Mouse (Mus musculus) embryo, embryonic 10.5 days (tissue): ENCODE data around the gene Itpr2.

Source experiments
- DNase-seq: peaks from one replicate; pipeline ENCODE4 v3.0.0-alpha.2; 2015; ENCODE audit warnings: low spot score

The Itpr2 gene

DNA sequence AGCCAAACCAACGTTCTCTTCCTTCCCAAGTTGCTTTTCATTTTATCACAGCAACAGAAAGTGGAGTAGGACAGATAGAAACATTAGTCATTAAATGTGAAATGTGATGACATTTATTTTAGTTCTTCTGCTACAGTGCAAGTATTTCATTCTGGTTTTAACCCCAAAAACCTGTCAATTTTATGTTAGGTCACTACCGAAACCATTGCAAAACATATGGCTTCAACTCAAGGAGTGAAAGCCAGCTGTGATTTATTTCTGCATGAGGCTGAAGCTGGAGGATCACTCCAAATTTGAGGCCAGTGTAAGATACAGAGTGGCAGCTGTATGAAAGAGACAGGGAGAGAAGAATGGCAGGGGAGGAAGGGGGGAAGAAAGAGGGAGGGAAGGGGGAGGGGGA, 85.6 kb downstream of the Itpr2 start:
- DNase-seq = no peak

DNA sequence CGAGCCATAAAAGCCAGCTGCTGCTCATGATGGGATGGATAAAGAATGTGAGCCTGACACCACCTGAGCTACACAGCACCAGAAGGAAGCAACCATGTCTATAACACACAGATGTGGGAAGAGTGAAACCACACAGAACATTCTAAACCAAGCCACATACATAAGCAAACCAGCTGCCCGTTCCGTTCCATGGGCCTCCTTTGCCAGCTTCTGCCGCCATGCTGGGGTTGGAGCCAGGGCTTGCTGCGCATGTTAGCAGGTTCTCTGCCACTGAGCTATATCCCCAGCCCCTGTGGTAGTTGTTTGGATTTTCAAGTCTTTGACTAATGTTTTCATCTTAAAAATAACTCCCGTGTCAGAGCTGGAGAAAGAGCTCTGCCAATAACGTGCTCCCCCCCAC, 87.9 kb downstream of the Itpr2 start:
- DNase-seq = no peak

DNA sequence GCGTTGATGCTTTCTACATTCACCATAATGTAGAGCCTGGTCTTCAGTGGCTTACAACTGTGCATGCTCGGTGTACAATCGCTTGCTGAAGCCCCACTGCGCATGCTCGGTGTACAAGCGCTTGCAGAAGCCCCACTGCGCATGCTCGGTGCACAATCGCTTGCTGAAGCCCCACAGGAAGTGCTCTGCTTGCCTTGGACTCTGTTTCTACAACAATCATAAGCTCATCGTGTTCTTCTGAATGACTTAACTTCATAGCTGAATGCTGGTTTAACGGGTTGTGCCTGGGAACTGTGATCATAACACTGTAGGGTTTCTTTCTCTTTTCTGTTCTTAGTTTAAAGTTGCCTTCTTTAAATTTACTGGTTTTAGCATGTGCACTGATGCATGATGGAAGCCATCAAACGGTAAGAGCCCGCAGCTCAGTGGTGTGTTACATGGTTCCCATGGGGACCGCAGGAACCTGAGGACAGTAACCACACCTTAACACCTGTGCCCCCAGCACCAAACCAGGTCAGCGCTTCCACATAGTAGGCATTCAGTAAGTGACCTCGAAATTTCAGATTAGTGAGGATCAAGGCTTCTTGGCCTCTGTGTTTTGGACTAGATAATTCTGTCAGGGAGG, 90.5 kb downstream of the Itpr2 start:
- DNase-seq = no peak

DNA sequence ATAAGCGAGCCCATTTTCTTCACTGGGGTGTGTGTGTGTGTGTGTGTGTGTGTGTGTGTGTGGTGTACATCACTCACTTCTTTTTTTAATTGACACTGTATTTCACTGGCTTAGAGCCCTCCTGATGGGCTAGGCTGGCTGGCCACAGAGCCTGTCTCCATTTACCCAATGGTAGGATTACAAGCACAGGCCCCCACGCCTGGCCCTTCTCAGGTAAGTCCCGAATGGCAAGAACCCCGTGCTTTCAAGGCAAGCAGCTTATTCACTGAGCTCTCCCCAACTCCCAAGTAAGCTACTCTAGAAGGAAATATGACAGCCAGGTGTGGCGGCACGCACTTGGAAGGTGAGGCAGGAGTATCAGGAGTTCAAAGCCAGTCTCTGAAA, 91.6 kb downstream of the Itpr2 start:
- no peak for DNase-seq

DNA sequence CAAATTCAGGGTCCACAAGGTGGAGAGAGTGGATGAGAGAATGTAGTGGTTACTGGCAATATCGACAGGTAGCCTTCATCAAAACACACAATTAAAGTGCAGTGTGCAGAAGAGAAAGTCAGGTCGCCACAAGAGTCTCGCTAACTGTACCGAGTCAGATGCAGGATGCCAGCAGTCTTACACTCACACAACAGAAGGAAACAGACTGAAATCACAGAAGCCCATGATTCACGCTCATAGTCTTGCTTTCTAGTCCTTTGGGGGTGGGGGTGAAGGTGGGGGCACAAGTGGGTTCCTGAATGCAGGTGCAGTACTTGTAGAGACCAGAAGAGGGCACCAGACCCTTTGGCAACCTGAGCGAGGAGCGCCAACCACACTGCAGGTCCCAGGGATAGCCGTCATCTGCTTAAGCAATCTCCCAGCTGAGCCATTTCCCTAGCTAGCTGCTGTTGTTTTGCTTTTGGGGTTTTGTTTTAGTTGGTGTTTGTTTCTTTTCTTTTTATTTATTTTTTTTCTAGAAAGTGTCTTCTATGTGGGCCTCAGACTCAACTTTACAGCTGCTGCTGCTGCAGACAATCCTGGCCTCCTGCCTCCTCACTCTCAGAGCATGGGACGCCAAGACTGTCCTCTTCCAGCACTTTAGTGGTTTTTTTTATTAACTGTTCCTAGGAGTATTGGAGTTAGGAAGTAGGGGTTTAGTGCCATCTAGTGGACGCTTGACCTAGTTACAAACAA, 92.2 kb downstream of the Itpr2 start:
- peak; percentile 89 for DNase-seq

DNA sequence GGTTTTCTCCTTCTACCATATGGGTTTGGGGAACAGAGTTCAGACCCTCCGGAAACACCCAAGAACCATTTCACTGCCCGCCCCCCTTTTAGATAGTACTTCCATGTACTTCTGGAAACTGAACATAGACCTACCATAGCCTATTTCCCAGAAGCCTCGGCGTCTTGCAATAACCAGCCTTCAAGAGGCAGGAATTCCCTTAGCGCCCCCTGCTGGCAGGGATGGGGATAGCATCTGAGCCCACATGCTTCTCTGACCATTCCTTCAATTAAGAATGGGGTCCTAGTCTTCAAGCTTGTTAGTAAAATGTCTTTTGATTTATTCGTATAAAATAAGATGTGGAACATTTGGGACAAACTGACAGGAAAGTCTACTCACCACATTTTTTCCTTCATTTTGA, 96.6 kb downstream of the Itpr2 start:
- DNase-seq = peak; percentile 75

DNA sequence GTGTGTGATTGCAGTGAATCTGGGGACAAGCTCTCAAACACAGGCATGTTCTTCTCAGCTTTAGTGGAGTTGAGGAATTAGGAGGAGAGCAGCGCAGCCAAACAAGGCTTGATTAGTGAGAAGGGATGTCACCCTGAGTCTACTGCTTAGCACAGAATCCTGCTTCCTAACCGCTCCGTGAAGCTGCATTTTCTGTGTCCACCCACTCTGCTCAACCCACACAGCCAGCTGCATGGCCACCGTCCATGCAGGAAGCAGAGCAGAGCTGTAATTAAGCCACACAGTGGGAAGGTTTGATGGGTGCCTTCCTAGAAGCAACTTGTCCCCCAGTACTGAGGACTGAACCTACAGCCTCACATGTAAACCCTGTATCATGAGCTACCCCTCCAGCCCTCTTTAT, 97.1 kb downstream of the Itpr2 start:
- DNase-seq = no peak

DNA sequence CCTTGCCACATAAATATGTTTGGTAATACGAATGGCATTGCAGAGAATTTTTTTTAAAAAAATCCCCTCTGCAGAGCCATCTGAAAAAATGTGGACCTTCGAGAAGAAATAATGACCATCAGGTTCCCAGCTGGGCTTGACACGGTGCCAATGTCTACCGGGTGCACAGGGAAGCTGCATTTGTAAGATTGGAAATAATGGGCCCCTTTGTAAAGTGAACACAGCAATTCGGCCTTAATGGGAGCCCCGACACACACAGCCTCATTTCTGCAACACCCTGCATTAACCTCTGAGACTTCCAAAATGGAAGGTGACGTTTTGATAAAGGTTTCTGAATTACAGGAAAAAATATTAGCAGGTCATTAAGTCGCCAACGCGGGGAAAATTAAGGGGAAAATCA, 97.9 kb downstream of the Itpr2 start:
- DNase-seq = no peak

DNA sequence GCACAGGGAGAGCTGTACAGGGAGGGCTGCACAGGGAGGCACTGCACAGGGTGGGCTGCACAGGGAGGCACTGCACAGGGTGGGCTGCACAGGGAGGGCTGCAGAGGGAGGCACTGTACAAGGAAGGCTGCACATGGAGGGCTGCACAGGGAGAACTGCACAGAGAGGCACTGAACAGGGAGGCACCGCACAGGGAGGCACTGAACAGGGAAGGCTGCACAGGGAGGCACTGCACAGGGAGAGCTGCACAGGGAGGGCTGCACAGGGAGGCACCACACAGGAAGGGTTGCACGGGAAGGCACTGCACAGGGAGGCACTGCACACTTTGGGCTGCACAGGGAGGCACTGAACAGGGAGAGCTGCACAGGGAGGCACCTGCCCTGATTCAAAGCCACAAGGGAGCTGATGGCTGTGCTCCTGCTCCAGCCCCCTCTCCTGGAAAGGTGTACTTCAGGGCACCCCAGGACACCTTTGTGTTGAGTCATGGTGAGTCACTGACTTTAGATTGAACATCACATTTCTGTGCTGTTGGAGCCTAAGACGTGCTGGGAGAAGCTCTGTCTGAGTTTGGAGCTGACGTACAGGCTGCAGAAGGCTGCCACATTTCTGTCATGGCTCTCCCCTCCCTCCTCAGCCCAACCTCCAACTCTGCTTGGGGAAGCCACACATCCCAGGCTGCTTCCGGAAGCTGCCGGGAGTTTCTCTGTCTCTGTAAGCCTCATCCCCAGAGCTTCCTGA, 98.9 kb downstream of the Itpr2 start:
- DNase-seq = no peak

DNA sequence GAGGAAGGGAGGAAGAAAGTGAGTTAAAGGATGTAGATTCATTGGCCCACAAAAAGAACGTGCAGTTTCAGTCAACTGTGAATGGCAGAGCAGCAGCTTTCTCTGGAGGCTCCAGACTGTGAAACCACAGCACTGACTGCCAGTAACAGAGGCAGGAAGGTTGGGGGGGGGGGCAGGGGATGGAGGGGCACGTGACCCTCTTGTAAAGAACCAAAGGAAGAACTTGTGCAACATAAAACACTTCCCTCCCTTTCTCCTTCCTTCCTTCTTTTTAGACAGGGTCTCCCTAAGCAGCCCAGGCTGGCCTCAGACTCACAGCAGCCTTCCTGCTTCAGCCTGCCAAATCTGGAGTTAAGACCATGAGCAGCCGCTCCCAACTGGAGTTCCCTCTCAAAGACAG, 104.2 kb downstream of the Itpr2 start:
- DNase-seq = no peak

DNA sequence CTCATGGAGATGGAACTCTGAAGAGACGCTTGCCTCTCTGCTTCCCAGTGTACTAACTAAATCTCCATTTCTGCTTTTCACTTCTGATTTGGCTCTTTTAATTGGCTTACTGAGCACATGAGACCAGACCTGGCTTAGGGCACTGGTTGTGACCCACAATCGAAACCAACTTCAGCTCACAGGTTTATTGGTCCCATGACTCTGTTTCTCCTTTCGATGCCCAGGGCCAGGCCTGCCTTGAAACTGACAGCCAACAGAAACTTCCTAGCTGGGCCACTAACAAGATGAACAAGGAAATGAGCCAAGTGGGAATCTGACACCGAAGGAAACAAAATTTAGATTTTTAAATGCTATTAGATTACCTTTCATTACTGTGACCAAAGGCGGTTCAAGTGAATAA, 105.8 kb downstream of the Itpr2 start:
- no peak for DNase-seq

DNA sequence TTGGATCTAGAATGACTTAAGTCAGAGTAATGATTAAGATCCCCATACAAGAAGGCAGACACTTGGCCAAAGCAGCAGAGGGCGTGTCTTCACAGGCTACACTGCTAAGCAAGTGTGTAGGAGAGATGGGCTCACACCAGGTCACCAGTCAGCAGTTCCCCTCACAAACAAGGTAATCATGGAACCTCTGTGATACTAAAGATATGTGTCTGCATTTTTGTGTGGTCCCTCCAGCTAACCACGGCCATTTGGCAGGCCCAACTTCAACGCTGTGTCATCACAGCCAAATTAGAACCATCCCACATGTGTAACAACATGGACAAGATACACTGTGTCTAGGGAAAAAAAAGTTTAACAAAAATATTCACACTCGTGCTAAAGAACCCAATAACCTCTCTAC, 106.4 kb downstream of the Itpr2 start:
- no peak for DNase-seq

DNA sequence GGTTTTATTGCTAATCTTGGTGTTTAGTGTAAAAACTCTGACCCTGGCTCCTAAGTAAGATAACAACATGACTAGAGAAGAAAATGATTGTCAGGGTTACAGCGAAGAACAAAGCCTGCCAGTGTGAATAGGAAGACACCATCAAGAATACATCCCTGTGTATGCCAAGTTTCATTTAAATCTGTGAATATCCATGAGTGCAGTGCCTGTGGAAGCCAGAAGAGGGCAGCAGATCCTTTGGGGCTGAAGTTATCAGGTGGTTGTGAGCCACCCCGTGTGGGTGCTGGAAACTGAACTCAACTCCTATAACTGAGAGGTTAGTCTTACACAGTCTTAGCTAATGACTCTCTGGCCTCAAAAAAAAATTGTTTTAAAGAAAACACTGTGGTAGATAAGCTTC, 109.8 kb downstream of the Itpr2 start:
- DNase-seq = no peak

DNA sequence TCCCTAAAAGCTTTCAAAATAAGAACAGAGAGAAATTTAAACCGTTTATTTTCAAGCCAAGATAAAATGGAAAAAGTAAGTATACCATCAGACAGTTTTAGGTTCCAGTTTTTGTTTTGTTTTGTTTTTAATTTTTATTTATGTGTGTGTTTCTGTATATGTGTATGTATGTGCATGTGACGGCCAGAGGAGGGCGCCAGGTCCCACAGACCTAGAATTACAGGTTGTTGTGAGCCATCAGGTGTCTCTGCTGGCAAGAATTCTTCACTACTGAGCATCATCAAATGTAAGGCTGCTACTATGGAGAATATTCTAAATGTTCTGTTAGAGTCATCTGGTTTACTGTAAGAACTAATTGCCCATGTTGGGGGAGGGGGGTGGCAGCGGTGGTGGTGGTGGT, 111.9 kb downstream of the Itpr2 start:
- DNase-seq = no peak

DNA sequence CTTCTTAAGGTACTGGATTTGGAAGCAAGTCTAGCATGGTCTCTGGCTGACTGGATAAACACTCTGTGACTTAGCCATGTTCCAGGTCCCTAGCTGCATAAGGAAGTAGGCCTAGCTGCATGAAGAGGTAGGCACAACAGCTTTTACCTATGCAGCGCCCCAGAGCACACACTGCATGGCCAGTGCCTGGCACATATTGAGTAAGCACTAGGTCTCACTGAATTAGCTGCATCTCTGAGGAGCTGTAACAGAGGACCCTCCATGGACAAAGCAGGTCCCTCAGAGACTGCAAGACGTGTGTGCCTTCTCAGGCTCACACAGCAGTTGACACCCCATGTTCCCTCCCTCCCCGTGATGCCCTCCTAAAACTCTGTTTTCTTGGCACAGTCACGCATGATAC, 114.0 kb downstream of the Itpr2 start:
- no peak for DNase-seq

DNA sequence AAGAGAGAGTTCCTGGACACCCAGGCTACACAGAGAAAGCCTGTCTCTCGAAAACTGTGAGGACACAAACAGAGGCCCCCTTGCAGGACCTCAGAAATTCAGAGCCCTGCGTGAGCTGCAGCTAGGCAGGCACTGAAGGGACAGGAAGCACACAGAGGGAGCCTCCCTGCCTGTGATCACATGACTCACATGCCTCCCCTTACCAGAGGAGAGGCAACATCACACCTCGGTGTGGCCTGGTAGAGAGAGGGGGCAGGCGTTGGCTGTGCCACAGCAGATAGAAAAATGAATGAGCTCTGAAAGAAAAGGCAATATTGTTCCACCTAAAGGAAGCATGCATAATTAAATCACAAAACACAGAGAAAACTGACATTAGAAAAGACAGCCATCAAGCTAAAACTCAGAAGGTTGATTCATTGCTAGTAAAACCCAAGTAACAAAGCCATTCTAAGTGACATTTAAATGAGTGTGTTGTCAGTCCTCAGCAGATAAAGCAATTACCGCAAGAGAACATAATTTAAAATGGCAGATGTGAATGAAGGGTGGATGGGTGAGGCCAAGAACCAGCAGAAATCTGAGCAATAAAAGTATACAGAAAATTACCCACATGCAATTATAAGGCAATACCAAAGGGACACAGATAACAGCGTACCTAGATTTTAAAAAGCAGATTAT, 114.8 kb downstream of the Itpr2 start:
- peak; percentile 26 for DNase-seq

DNA sequence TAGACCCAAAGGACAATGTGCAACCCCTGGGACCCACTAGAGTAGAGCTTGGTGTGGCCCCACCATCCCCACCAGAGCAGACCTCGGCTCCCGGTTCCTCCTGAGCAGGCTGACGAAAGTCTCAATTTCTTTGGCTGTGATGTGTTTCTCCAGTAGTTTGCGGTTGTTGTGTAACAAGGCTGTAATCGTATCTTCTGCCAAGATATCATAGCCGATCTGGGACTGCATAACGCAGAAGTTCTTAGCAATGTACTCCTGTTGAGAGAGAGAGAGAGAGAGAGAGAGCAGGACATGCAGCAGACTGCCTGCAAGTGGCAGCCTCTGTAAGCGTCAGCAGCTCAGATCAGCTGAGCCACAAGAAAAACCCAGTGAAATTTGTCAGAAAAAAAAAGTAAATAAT, 122.8 kb downstream of the Itpr2 start:
- DNase-seq = no peak

DNA sequence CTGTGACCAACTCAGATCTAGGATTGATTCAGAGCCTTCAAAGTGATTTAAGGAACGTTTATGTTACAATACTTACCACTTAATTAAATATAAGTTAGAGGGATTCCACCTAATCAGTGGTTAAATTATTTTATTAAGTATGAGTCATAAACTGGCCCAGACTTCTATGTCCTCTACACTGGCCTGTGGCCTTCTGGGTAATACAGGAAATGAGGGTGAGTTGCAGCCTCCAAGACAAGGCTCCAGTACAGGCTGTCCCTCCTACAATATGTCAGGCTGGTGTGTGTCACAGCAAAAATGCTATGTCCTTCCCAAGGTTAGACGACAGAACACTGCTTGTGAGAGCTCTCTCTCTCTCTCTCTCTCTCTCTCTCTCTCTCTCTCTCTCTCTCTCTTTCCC, 130.5 kb downstream of the Itpr2 start:
- no peak for DNase-seq

DNA sequence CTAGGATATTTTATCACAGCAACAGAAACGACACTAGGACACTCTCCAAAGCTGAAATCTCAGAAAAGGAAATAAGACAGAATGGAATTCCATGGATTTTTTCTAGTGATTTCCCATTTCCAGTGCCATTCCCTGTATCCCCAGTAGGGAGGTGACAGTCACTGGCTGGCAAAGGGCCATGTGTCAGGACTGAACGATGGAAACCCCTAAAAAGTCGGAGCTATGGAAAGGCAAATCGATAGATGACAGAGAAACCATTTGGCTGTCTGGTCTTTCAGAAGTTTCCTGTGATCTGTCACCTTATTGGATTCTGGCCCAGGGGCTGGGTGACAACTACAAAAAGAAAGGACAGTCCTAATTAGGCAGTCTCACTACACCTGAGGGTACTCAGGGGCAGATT, 135.8 kb downstream of the Itpr2 start:
- DNase-seq = no peak

DNA sequence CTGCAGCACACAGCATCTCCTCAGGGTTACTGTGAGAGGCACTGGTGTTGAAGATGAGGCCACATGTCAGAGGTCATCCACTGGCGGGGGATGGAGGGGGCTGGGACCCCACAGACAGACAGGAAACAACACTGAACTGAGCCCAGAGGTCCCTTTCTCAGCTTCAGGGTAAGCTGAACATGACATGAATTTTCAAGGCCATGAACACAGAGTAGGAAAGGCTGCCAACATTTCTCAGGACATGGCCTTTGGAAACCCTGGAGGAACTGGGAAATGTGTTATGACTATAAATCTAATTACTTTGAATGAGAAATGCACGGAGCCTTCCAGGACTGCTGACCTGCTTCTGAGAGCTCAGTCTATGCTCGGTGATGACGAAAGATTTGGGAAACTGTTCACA, 144.1 kb downstream of the Itpr2 start:
- no peak for DNase-seq

DNA sequence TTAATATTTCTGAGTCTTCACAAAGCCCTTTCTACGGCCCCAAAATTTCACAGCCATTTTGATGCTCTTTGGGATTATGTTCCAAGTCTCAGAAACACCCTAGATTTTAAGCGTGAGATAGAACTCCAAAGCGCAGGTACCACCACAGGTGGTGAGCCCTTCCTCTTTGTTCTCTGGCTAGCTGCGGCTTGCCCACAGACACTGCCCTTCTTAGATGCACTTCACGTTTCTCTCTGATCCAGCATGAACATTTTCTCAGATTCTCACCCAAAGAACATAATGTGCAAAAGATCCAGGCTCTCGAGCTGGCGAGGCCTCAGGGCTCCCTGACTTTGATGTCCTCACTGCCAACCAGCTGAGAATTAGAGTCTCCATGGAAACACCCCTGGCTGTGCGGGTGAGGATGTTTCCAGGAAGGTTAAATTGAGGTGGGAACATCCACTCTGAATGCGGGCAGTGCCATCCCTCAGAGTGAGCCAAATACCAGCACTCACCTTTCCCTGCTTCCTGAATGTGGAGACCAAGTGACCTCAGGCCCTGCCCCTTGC, 149.7 kb downstream of the Itpr2 start:
- no peak for DNase-seq

DNA sequence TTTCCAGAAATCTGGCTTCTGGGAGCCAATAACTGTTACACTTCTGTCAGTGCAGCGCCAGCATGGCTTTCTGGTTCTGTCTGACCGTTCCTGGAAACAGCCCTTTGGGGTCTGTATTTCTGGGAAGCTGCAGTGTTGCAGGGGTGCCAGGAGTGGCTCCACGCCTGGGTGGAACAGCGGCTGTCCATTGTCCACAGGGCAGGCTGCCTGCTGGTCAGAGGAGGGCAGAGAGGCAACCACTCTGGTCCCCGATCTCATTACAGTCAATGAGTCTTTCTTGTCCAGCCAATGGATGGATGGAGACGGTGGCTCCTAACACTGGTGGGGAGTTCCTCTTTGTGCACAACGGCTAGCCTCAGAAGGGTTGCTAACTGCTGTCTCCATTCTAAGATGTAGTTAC, 150.2 kb downstream of the Itpr2 start:
- DNase-seq = no peak

DNA sequence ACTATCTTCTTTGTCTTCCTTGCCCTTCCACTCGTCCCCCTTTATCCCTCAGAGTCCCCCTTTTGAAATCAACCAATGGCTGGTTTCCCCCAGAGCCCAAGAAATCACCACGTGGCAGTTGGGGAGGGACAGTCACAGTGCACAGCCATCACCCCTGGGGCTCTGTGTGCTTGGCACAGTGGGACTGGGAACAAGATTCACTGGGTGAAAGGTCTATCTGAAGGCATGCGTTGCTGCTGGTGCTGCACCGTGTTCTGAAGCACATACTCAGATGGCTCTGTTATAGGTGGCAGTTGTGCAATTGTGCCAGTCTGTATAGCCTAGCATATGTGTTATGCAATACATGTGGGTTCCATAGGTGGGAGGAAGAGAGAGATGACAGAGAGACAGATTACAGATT, 154.5 kb downstream of the Itpr2 start:
- no peak for DNase-seq
